Mouse (Mus musculus): ENCODE measurements around the gene Dtx1. TPM values are rescaled to one million over a fixed set of nuclear protein-coding genes. Genes with fewer than 3 reads are reported as not detected.

Gene Dtx1
- polyA plus RNA-seq, 1 experiment from 2014 or later = 0.53 TPM

- Histone ChIP-seq H3K27ac (ENCODE audit: low read depth, low read length) (no peak overlapping the region), H3K4me3 (ENCODE audit: low read depth, low read length) (no peak overlapping the region), H3K27me3 (ENCODE audit: control insufficient read depth, insufficient read depth, low read length) (peaks cover 70% of the 10 kb centered on the region), H3K4me1 (ENCODE audit: control insufficient read depth, insufficient read depth, low read length) (no peaks in the 10 kb centered on the region), H3K4me2 (no peak overlapping the region), H3K36me3 (ENCODE audit: control insufficient read depth, insufficient read depth, low read length) (no peaks in the 10 kb centered on the region), H3K9me3 (replicated peaks; ENCODE audit: control insufficient read depth, low read length) (no peaks in the 10 kb centered on the region), H3K9ac (ENCODE audit: low read depth, low read length) (no peak overlapping the region)
- WGBS (ENCODE audit: insufficient replicate concordance) = 58% methylated on average over 11 of the region's 11 CpGs
- ATAC-seq (replicated peaks; ENCODE audit: insufficient number of reproducible peaks, low FRiP score, low TSS enrichment) = no peak
Observed at GRCm38 (mm10) chr5:120700996-120701790, 10.5 kb downstream of the Dtx1 start.

GRCm38 (mm10) chr5:120698801-120699391, 12.8 kb downstream of the Dtx1 start:
- Histone ChIP-seq H3K9me3 (replicated peaks; ENCODE audit: control insufficient read depth, low read length) (no peaks in the 10 kb centered on the region), H3K27me3 (ENCODE audit: control insufficient read depth, insufficient read depth, low read length) (peaks cover 80% of the 10 kb centered on the region), H3K4me3 (ENCODE audit: low read depth, low read length) (no peak overlapping the region), H3K9ac (ENCODE audit: low read depth, low read length) (no peak overlapping the region), H3K4me1 (ENCODE audit: control insufficient read depth, insufficient read depth, low read length) (peaks cover 8% of the 10 kb centered on the region), H3K4me2 (no peak overlapping the region), H3K27ac (ENCODE audit: low read depth, low read length) (no peak overlapping the region), H3K36me3 (ENCODE audit: control insufficient read depth, insufficient read depth, low read length) (no peaks in the 10 kb centered on the region)
- 53% methylated on average over 16 of the region's 16 CpGs for WGBS (ENCODE audit: insufficient replicate concordance)
- ATAC-seq (replicated peaks; ENCODE audit: insufficient number of reproducible peaks, low FRiP score, low TSS enrichment) = no peak

GRCm38 (mm10) chr5:120698181-120698580, 13.5 kb downstream of the Dtx1 start:
- Histone ChIP-seq H3K9me3 (replicated peaks; ENCODE audit: control insufficient read depth, low read length) (no peaks in the 10 kb centered on the region), H3K4me2 (no peak overlapping the region), H3K36me3 (ENCODE audit: control insufficient read depth, insufficient read depth, low read length) (no peaks in the 10 kb centered on the region), H3K27me3 (ENCODE audit: control insufficient read depth, insufficient read depth, low read length) (peaks cover 81% of the 10 kb centered on the region), H3K27ac (ENCODE audit: low read depth, low read length) (no peak overlapping the region), H3K9ac (ENCODE audit: low read depth, low read length) (no peak overlapping the region), H3K4me1 (ENCODE audit: control insufficient read depth, insufficient read depth, low read length) (peaks cover 8% of the 10 kb centered on the region), H3K4me3 (ENCODE audit: low read depth, low read length) (no peak overlapping the region)
- no peak for ATAC-seq (replicated peaks; ENCODE audit: insufficient number of reproducible peaks, low FRiP score, low TSS enrichment)
- WGBS (ENCODE audit: insufficient replicate concordance) = 62% methylated on average over 3 of the region's 3 CpGs

- Histone ChIP-seq H3K9ac (ENCODE audit: low read depth, low read length) (no peak overlapping the region), H3K4me1 (ENCODE audit: control insufficient read depth, insufficient read depth, low read length) (peaks cover 8% of the 10 kb centered on the region), H3K27me3 (ENCODE audit: control insufficient read depth, insufficient read depth, low read length) (peaks cover 89% of the 10 kb centered on the region), H3K9me3 (replicated peaks; ENCODE audit: control insufficient read depth, low read length) (no peaks in the 10 kb centered on the region), H3K27ac (ENCODE audit: low read depth, low read length) (no peak overlapping the region), H3K4me3 (ENCODE audit: low read depth, low read length) (no peak overlapping the region), H3K4me2 (no peak overlapping the region), H3K36me3 (ENCODE audit: control insufficient read depth, insufficient read depth, low read length) (no peaks in the 10 kb centered on the region)
- ATAC-seq (replicated peaks; ENCODE audit: insufficient number of reproducible peaks, low FRiP score, low TSS enrichment) = no peak
- WGBS (ENCODE audit: insufficient replicate concordance) = 56% methylated on average over 4 of the region's 4 CpGs
Observed at GRCm38 (mm10) chr5:120696865-120697264, 14.9 kb downstream of the Dtx1 start.

GRCm38 (mm10) chr5:120696057-120696743, 15.5 kb downstream of the Dtx1 start:
- H3K27me3 ChIP-seq (ENCODE audit: control insufficient read depth, insufficient read depth, low read length) = peaks cover 94% of the 10 kb centered on the region
- no peak overlapping the region for H3K9ac ChIP-seq (ENCODE audit: low read depth, low read length)
- no peaks in the 10 kb centered on the region for H3K9me3 ChIP-seq (replicated peaks; ENCODE audit: control insufficient read depth, low read length)
- no peak for ATAC-seq (replicated peaks; ENCODE audit: insufficient number of reproducible peaks, low FRiP score, low TSS enrichment)
- WGBS (ENCODE audit: insufficient replicate concordance) = 66% methylated on average over 16 of the region's 16 CpGs
- peaks cover 8% of the 10 kb centered on the region for H3K4me1 ChIP-seq (ENCODE audit: control insufficient read depth, insufficient read depth, low read length)
- H3K36me3 ChIP-seq (ENCODE audit: control insufficient read depth, insufficient read depth, low read length) = no peaks in the 10 kb centered on the region
- H3K4me2 ChIP-seq = no peak overlapping the region
- no peak overlapping the region for H3K4me3 ChIP-seq (ENCODE audit: low read depth, low read length)
- H3K27ac ChIP-seq (ENCODE audit: low read depth, low read length) = no peak overlapping the region

- peak overlapping the region; percentile 22 for H3K4me3 ChIP-seq (ENCODE audit: low read depth, low read length)
- H3K27me3 ChIP-seq (ENCODE audit: control insufficient read depth, insufficient read depth, low read length) = peaks cover 84% of the 10 kb centered on the region
- no peak overlapping the region for H3K9ac ChIP-seq (ENCODE audit: low read depth, low read length)
- no peaks in the 10 kb centered on the region for H3K9me3 ChIP-seq (replicated peaks; ENCODE audit: control insufficient read depth, low read length)
- no peak overlapping the region for H3K27ac ChIP-seq (ENCODE audit: low read depth, low read length)
- H3K36me3 ChIP-seq (ENCODE audit: control insufficient read depth, insufficient read depth, low read length) = no peaks in the 10 kb centered on the region
- no peak for ATAC-seq (replicated peaks; ENCODE audit: insufficient number of reproducible peaks, low FRiP score, low TSS enrichment)
- H3K4me2 ChIP-seq = peak overlapping the region; percentile 56
- peaks cover 8% of the 10 kb centered on the region for H3K4me1 ChIP-seq (ENCODE audit: control insufficient read depth, insufficient read depth, low read length)
- WGBS (ENCODE audit: insufficient replicate concordance) = 3% methylated on average over 41 of the region's 41 CpGs
Observed at GRCm38 (mm10) chr5:120694695-120695074, 17.0 kb downstream of the Dtx1 start.

- no peak overlapping the region for H3K27ac ChIP-seq (ENCODE audit: low read depth, low read length)
- 12% methylated on average over 38 of the region's 38 CpGs for WGBS (ENCODE audit: insufficient replicate concordance)
- peak overlapping the region; percentile 22 for H3K4me3 ChIP-seq (ENCODE audit: low read depth, low read length)
- H3K4me1 ChIP-seq (ENCODE audit: control insufficient read depth, insufficient read depth, low read length) = peaks cover 8% of the 10 kb centered on the region
- no peak for ATAC-seq (replicated peaks; ENCODE audit: insufficient number of reproducible peaks, low FRiP score, low TSS enrichment)
- H3K36me3 ChIP-seq (ENCODE audit: control insufficient read depth, insufficient read depth, low read length) = no peaks in the 10 kb centered on the region
- no peaks in the 10 kb centered on the region for H3K9me3 ChIP-seq (replicated peaks; ENCODE audit: control insufficient read depth, low read length)
- H3K4me2 ChIP-seq = peak overlapping the region; percentile 56
- no peak overlapping the region for H3K9ac ChIP-seq (ENCODE audit: low read depth, low read length)
- H3K27me3 ChIP-seq (ENCODE audit: control insufficient read depth, insufficient read depth, low read length) = peaks cover 78% of the 10 kb centered on the region
Observed at GRCm38 (mm10) chr5:120693931-120694694, 17.6 kb downstream of the Dtx1 start.

GRCm38 (mm10) chr5:120692034-120692433, 19.7 kb downstream of the Dtx1 start:
- peaks cover 58% of the 10 kb centered on the region for H3K27me3 ChIP-seq (ENCODE audit: control insufficient read depth, insufficient read depth, low read length)
- no peak overlapping the region for H3K9ac ChIP-seq (ENCODE audit: low read depth, low read length)
- H3K4me1 ChIP-seq (ENCODE audit: control insufficient read depth, insufficient read depth, low read length) = peaks cover 8% of the 10 kb centered on the region
- H3K36me3 ChIP-seq (ENCODE audit: control insufficient read depth, insufficient read depth, low read length) = no peaks in the 10 kb centered on the region
- WGBS (ENCODE audit: insufficient replicate concordance) = 70% methylated on average over 19 of the region's 19 CpGs
- no peak overlapping the region for H3K4me2 ChIP-seq
- no peak overlapping the region for H3K4me3 ChIP-seq (ENCODE audit: low read depth, low read length)
- no peaks in the 10 kb centered on the region for H3K9me3 ChIP-seq (replicated peaks; ENCODE audit: control insufficient read depth, low read length)
- ATAC-seq (replicated peaks; ENCODE audit: insufficient number of reproducible peaks, low FRiP score, low TSS enrichment) = no peak
- H3K27ac ChIP-seq (ENCODE audit: low read depth, low read length) = no peak overlapping the region

Measured in heart, embryonic 11.5 days (tissue).